Mouse (Mus musculus) sigmoid colon, adult 10 weeks (tissue): Measurements from ENCODE around the gene Mfn1. TPM values are rescaled to one million over a fixed set of nuclear protein-coding genes. Genes with fewer than 3 reads are reported as not detected.

ENCODE experiments used
- polyA plus RNA-seq: library from polyadenylated mRNA; stranded (reverse); fragments of 350-450 nt; fragmentation: Illumina TruSeq; extraction: RNeasy Lipid Tissue Mini Kit (QIAGEN cat#74804); gene quantifications from one replicate; pipeline ENCODE4 v1.2.3, GENCODE M21; 2014; ENCODE audit warnings: low read depth, low replicate concordance

The Mfn1 gene
- polyA plus RNA-seq: 434 TPM

GRCm38 (mm10) chr3:32529303-32529898 is at the start of gene Mfn1:
Mfn1 (plus strand) TSS chr3:32529465.

GRCm38 (mm10) chr3:32492097-32493090 is 36.9 kb upstream of the Mfn1 start, which contains the start of gene Kcnmb3:
Kcnmb3 (minus strand) TSS chr3:32492231.

DNA sequence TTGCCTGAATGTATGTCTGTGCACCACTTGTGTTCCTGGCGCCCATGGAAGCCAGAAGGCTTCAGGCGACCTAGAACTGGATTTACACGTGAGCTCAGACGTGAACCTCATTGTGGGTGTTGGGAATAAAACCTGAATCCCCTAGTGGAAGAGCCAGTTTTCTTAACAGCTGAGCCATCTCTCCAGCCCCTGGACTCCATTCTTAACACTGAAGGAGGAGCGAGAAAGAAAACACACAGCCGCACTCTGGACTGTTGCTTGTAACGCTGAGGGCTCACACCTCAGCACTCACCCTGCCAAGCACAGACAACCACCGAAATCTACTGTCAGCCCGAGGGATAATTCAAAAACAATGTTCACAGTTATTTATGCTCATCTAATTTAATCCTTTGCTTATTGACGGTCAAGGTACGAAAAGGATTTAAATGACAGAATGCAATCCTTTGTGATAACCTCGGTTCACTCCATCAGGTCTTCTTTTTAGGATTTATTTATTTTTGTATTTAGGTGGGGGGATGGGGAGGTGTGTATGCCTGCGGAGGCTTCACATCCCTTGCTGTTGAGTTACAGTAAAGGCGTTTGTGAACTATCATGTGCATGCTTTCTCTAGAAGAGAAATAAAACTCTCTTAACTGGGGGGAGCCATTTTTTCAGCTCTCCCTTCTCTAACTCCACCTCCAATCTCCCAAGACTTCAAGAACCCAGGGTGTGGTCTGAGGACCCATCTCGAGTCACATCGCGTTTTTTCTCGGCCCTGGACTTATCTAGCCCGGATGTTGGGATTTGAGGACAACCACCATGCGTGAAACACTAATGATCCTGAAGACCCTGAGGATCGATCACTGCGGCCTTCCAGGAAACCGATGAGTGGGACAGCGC is 19.5 kb upstream of the Mfn1 start, which contains the start of gene Zfp639:
Gene Zfp639, plus strand, starts transcription at position 764 of the 879 bp plus-strand sequence.

GRCm38 (mm10) chr3:32616331-32617052 is 87.2 kb downstream of the Mfn1 start, which contains the start of gene Gnb4:
Gnb4 (minus strand) TSS chr3:32616585.

Other genes starting within 250 kb of the Mfn1 start
- gene Zmat3, start 163.5 kb upstream of the Mfn1 start, polyA plus RNA-seq: 13.3 TPM
- gene Pik3ca, start 131.8 kb upstream of the Mfn1 start, polyA plus RNA-seq: 110 TPM
- not detected for gene Kcnmb3, start 37.2 kb upstream of the Mfn1 start, polyA plus RNA-seq
- 103 TPM for gene Zfp639, start 19.2 kb upstream of the Mfn1 start, polyA plus RNA-seq
- gene Gnb4, start 87.1 kb downstream of the Mfn1 start, polyA plus RNA-seq: 19.8 TPM
- 36.1 TPM for gene Actl6a, start 176.8 kb downstream of the Mfn1 start, polyA plus RNA-seq
- 389 TPM for gene Ndufb5, start 207.5 kb downstream of the Mfn1 start, polyA plus RNA-seq
- 48.4 TPM for gene Mrpl47, start 208.1 kb downstream of the Mfn1 start, polyA plus RNA-seq